Mouse (Mus musculus) thymus, adult 2 months (tissue): Measurements from ENCODE around the gene Rfxank.

Source experiments
- CTCF ChIP-seq: fragments of 200-500 bp; IDR thresholded peaks from 2 replicates; pipeline ENCODE4 v1.5.1; 2012; ENCODE audit warnings: mild to moderate bottlenecking, control low read depth, low read length, moderate library complexity, borderline replicate concordance; ENCODE audit not compliant: control insufficient read depth, poor library complexity, insufficient read depth; ENCODE audit errors: extremely low read depth
- POLR2A ChIP-seq: fragments of 200-500 bp; IDR thresholded peaks from 2 replicates; pipeline ENCODE4 v1.6.1; 2012; ENCODE audit warnings: mild to moderate bottlenecking, low read length, control low read depth, moderate library complexity; ENCODE audit not compliant: control insufficient read depth, poor library complexity, insufficient read depth; ENCODE audit errors: extremely low read depth

DNA sequence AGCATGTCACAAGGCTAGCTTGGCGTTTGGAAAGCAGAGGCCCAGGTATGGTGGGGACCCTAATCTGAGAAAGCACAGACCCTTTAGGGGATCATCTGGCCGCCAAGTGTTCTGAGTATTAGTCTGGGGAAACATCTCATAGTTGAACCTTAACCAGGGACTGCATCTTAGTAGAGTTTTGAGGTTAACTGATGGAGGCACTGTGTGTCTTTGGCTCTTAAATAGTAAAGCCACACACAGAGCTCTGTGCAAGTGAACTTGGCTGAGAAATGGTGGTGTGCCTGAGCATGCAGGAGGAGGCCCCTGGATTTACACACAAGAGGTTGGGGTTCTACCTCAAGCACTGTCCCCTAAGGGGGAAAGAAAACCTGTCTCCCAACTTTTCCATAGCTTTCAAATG is 39.3 kb upstream of the Rfxank start:
- no peak for TF ChIP-seq POLR2A
- TF ChIP-seq CTCF = no peak
